Comparison of ENCODE assay signal across 12 mouse cellular contexts in genomic region chr4:137146326-137146725, GRCm38 (mm10).
DNase-seq lines count a peak whose midpoint lies in the region.
"Had no signal": no experiment of that assay in that cellular context is flagged by ENCODE, and none has a peak within 500 bp of the region (broad histone marks: within the 10 kb centered on the region; RNA-seq: fewer than 3 reads in every experiment).

No protein-coding gene starts in this region.

- DNase-seq in adrenal gland, adult 2 months = peak; percentile 61
- DNase-seq in adrenal gland, postnatal 25 days = no peak
- peak; percentile 70 for DNase-seq in heart, adult 11 months
- DNase-seq in heart, postnatal 10 days = no peak
- DNase-seq: adrenal gland, postnatal 10 days; cerebellum, adult 11 months; cerebellum, adult 18-20 months; cerebellum, adult 8-10 months; cerebellum, adult 9-11 months; cerebellum, postnatal 14 days; cerebellum, postnatal 36 days; embryo, embryonic 11 days had no signal

- intact Hi-C loops in heart, postnatal 10 days (cut with DNase I) = no loop called here

Comparison
In these comparisons a context has a peak if more than half of its experiments do, and no peak if none do; other contexts are left out.
1. DNase-seq: peak in adrenal gland, adult 2 months (single experiment) and heart, adult 11 months (single experiment); none in adrenal gland, postnatal 25 days (single experiment) and heart, postnatal 10 days (0 of 2).